Mouse (Mus musculus): ENCODE results near the gene Ttc24.

Ttc24 gene

DNA sequence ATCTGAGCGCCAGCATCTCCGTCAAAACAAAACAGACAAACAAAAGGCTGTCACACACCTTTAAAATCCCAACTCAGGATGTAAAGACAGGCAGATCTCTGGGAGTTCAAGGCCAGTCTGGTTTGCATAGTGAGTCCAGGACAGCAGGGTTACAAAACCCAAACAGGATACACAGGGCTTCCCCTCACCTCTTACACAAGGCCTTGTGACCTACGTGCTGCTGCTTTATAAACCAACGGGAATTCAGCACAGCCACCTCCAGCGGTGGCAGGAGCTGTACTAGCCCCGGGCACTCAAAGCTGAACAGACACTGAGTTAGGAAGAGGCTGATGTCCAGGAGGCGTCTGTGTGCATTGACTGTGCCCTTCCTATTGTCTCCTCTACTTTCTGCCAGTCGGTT lies 663 bp downstream of the Ttc24 start:
- DNase-seq: no peak

DNA sequence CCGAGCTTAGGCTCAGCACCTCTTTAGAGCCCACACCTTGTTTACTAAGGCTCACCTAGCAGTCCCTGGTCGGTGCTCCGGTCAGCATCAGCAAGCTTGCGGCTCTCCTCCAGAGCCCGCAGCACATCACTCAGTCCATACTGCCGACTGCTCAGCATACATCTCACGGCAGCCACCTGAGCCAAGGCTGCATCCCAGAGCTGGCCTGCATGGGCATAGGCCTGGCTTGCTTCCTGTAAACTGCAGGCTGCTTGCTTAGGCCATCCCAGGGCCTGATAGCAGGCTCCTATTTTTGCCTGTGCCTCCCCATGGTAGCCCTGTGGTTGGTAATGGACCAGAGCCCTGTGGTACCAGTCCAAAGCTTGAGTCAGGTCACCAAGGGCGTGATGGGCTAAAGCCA lies 3.3 kb downstream of the Ttc24 start:
- DNase-seq: no peak

DNA sequence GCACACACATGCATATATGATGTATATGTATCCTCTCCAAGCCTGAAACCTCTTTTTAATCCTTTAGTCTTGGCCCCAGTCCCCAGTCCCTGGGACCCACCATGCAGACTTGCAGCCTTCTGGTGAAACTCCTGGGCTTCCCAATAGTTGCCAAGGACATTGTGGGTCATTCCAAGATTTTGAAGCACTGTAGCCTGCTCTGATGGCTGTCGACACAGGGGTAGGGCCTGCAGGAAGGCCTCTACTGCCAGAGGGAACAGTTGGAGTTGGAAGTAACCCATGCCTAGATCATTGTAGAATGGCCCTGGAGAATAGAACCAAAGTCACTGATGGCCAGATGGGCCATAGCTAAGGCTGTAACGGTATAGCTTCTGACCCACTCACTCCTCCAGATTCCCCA lies 3.8 kb downstream of the Ttc24 start:
- no peak for DNase-seq

DNA sequence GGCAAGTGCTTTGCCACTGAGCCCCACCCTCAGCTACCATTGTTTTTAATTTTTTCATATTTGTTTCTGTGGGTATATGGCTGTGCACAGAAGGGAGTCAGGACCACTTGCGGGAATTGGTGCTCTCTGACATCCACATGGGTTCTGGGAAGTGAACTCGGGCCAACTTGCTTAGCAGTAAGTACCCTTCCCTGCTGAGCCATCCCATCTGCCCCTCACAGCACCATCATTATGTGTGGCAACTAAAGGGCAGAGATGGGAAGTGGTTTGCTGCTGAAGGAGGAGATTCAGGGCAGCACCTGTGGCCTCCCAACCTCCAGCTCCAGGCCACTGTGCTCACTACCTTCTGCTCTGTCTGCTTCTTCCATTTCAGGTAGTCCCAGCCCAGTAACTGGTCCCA lies 4.5 kb downstream of the Ttc24 start:
- DNase-seq: no peak

DNA sequence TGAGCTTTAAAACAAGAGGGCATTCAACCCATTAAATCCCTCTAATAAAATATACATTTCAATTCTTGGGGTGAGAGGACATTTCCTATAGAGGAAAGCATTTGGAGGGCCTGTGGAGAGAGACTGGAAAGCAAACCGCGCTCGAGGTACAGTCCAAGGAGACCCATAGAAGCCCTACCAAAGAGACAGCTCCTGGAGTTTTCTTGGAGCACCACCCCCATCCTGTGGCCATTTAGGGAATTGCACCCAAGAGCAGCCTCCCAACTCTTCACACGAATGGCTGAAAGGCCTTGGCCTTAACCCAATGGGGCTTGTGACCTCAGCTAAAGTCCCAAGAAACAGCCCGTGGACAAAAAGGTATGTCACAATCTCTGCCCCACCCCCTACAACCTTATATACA lies 6.3 kb downstream of the Ttc24 start:
- peak; percentile 88 for DNase-seq

DNA sequence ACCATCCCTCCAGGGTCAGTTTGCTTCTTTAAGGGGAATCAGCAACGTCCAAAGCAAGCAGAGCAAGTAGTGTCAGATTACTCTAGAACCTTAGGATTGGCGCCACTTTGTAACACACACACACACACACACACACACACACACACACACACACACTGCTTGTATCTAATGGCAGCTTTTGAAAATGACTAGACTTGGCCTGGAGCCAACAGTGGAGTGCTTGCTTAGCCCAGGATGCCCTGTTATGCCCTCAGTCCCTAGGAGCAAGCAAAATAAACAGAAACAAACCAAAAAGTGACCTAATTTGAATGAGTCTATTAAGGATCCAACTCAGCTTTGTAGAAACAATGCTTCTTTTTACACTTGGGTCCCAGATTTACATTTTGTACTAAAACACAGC lies 9.7 kb downstream of the Ttc24 start:
- no peak for DNase-seq

DNA sequence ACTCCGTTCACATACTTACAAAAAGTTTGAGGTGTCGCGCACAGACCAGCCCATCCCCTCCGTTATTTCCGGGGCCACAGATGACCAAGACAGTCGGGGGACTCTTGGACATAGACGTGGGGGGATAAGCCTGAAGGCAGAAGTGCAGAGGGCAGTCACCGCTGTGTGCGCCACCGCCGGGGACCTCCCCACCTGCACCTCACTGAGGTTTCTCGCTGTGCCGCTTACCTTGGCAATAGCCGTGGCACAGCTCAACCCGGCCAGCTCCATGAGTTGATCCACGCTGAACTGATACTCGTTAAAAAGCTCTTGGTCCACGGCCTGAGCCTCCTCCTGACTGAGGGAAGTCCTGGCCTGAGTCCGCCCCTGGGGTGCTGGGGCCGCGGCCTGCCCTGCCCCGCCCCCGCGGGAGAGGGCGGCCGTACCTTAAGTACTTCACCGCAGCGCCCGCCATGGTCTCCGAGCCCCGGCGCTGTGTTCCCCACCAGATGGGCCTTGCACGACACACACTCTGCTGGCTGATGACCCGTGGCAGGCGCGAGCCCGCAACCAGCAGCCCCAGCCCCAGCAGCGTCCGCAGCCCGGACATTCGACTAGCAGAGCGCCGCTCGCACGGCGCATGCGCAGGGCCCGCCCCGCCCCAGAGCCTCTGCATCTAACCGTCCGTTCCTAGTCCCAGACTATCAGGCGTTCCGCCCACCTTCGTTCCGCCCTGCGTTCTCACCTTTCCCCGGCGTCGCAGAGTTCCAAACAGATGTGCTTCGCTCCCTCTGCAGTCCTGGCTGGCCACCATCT lies 20.0 kb downstream of the Ttc24 start, which contains the start of gene Naxe:
Naxe (minus strand) TSS at position 594 of the 795 bp plus-strand sequence.
- peak; percentile 85 for DNase-seq

DNA sequence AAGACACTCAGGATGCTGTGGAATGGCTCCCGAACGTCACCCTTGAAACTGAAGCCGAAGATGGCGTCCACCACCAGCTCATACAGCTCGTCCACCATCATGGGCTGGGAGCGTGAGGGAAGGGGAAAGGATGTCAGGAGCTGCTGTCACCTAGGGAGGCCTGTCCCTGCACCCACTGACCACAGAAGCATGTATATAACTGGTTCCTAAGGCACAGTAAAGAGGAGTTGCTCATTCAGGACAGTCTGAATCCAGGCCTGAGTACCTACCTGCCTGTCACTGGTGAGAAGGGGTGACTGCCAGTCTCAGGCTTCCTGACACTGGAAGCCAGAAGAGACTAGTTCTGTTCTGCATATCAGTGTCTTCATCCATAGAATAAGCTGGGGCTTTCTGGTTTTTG lies 21.1 kb downstream of the Ttc24 start:
- no peak for DNase-seq

DNA sequence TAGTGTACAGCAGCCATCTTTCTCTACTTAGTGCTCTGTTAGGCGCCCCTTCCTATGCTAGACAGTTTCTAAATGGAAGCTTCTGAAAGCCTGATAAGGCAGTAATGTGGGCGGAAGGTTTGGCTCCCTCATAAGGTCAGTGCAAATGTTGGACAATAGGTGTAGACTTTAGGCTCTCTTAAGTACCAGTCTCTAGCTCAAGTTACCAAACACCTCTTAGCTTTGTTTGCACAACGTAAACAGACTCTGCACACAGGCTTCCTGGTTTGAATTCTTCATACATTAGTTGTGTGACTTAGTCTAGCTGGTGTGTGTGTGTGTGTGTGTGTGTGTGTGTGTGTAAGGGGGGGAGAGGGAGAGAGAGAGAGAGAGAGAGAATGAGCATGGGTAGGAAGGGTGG lies 28.6 kb downstream of the Ttc24 start:
- DNase-seq: no peak

DNA sequence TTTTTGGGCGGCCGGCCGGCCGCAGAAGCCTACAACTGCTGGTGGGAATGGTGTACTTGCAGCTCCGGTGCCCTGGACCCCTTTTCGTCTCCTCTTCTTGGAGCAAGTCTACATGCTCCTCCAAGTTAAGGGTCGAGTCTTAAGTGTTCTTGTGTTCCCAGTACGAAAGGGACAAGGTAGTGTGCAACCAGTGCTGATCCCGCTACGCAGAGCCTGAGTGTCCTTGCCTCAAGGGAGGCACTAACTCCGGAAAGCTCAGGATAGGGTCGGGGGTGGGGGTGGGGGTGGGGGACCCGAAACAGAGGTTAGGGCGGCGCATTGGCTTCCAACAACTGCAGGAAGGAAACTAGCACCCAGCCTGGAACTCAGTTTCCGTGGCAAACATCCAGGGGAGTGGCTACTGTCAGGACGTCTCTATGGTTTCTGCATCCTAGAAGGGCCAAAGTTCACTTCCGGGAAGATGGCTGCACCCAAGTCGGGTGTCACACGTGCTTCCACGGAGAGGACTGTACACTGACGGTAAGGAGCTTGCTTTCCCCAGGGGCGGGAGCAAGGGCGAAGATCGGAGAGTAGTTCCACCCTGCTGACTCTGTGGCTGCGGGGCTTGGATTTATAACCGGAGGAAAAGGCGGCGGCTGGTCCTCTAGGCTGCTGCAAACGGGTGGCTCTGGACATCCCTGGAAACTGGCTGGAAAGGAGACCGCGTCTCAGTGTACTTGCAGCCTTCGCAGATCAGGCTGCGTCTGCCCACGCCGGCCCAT lies 35.3 kb downstream of the Ttc24 start, which contains the start of gene Gpatch4:
Gpatch4 (plus strand) TSS at position 448 of the 761 bp plus-strand sequence.
- DNase-seq: peak; percentile 82

DNA sequence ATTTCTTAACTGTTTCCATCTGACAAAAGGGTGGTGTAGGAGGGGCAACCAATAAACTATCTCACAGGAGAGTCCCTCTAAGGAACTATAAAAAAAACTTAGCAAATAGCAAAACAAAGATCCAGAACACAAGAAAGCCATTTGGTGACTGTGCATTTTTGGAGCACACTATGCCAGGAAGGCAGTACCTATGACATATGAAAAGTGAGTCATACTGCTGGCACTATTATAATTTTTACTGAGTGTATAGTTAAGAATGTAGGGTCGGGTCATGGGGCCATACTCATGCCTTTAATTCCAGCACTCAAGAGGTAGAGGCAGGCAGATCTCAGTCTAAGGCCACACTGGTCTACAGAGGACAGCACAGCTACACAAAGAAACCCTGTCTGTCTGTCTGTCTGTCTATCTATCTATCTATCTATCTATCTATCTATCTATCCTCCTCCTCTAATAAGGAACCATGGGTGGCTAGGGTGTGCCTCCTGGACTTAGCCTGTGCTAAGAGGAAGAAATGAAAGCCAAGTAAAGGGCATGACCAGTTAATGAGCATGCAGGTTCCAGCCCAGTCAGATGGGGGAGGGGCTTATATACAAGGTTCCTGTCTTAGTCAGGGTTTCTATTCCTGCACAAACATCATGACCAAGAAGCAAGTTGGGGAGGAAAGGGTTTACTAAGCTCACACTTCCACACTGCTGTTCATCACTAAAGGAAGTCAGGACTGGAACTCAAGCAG lies 42.4 kb downstream of the Ttc24 start:
- no peak for DNase-seq

DNA sequence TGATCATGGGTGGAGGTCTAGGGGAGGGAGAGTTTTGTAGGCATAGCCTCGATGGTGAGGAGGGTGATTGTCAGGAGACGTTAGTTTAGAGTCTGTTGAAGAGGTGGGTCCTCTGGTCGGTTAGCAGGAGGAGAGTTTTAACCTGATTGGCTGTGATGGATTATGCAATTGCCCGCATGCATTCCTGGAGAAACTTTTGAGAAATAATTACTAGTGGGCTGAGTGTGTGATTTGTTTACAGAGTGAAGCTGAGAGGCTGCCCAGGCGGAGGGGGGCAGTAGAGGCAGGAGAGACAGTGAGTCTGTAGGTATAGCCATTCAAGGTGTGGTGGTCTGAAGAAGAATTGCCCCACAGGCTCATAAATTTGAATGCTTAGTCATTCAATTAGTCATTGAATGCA lies 44.6 kb downstream of the Ttc24 start:
- DNase-seq: no peak

DNA sequence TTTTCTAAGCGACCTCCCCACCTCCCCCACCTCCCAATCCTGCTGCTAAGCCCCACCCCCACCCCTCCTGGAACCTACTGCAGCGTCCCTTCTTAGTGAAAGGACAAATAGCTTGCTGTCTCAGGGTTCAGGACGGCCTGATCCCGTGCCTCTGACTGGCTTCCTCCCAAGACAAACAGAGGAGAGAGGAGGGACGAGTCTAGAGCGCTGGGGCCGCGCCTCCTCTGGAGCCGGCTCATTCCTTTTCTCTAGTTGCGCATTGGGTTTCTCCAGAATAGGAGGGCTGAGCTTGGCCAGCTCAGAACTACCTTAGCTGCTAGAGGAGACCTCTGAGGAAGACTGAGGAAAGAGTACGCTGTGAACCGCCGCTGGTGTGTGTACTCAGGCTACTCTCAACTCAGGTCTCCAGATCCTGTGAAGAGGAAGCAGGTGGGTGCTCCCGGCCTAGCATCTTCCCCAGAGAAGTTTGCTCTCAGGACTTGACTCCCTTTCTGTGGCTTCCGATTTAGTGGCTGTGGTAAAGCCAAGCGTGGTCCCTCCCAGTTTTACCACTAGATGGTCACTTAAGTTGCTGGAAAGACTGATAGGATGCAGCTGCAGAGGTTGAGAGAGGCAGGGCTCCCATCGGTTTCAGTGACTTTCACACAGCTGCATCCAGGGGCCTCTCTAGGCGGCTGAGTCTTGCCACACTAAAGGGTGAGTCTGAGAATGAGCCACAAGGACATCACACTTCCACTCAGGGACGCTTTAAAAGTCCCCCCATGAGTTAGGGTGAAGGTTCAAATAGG lies 47.3 kb downstream of the Ttc24 start:
- DNase-seq: no peak

DNA sequence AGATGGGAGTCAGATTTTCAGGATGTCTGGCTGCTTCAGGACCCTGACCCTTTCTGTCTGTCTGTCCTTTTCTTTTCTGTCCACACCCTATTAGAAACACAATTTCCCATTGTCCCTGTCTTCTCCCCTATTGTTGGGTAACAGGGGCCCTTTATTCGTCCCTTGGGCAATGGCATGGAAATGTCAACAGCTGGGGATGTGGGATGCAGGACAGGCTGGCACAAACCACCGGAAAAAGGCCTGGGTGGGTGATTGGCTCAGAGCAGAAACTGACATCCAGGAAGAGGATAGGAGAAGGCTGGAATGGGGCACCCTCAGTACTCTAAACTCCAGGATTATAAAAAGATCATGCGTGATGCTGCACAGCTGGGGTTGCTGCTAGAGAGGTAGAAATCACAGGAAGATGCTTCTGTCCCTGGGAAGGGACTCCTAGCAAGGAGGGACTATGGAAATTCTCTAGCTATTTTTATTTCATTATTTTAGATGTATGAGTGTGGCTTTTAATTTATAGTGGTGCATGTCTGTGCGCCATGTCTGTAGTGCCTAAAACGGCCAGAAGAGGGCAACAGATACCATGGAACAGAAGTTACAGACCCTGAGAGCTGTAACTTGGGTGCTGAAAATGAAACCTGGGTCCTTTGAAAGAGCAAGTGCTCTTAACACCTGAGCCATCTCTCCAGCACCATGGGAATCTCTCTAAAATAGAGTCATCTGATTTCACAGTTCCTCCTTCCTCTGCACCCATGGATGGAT lies 50.5 kb downstream of the Ttc24 start, which contains the start of gene Hapln2:
Hapln2 (minus strand) TSS at position 150 of the 753 bp plus-strand sequence.
- no peak for DNase-seq

DNA sequence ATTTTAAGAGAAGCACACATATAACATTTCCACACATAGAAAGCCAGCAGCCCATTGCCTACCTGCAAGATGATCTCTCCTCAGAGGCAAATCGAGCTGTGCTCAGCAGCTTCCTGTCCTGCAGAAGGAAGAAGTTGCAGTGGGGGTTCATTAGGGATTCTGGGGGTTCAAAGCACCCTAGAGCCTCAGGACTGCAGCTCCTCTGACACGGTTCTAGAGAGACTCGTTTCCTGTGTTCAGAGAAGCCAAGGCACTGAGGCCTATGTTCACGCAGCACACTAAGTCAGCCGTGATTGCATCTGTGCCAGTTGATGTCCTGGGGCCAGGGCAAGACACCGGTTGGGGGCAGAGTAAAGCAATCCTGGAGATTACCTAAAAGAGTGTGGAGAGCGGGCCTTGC lies 51.3 kb downstream of the Ttc24 start:
- DNase-seq: no peak

DNA sequence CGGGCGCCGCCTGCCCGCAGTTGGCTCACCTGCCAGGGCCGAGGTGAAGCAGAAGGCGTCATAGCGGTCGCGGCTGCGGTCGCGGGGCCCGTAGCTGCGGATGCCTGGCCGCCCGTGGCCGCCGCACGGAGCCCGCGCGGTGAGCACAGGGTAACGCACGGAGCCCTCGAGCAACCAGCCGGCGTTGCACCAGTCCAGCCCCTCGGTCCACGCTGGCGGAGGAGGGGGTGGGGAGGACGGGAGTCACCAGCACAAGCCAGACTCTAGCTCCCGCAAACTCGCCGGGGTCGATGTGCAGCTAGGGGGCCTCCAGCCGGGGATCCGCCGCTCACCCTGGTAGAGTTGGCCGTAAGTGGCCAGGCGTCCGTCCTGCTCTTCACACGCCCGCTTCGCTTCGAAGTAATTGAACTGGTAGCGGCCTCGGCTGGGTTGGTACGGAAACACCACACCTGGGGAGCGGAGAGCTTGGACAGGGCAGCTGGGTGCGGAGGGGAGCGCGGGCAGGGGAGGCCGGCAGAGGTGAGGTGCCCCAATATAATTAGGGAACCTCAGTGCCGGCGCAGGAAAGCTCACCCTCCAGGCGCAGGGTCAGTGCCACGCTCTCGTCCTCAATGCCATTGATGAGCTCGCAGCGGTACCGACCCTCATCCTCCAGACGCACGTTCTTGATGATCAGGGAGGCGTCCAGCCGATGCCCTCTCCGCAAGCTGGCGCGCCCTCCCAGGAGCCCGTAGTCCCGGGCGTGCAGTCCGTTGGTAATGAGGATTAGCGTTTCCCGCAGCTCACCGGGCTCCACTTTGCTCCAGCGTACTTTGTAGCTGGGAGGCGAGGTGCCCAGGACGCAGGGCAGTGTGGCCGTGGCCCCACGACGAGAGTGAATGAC lies 54.7 kb downstream of the Ttc24 start:
- peak; percentile 21 for DNase-seq

DNA sequence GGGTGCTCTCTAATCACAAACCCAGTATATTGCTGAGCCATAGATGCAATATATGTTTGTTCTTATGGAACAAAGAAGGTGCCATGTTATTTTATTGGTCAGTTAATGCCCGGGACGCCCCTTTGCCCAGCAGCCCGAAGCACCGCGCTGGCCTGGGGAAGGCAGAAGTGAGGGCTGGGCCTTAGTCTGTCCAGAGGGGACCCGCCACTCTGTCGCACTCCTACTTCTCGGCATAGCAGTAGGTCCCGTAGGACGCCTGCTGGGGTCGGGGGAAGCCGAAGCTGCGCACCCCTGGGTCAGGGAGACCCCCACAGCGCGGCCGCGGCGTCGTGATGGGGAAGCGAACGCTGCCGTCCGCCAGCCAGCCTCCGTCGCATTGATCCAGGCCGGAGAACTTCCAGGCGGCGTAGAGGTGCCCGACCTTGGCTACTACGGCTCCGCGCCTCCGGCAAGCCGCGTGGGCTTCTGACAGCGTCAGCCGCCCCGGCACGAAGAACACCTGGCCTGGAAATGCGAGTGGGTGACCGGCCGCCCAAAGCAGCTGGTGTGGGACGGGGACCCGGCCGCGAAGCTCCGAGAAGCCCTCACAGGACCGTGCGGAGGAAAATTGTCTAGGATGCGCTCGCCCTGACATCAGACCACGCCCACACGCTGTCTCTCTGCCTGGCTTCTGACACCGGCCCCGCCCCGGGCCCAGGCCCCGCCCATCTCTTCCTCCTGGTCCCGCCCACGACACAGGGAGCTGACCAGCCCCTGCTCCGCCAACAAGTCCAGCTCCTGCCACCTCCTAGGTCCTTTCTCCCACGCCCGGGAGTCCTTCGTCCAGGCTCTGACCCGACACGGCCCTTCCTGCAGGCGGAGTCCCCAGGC lies 55.5 kb downstream of the Ttc24 start:
- DNase-seq: peak; percentile 56
